11 mouse cellular contexts compared by ENCODE assay signal in genomic region chr13:119837719-119838337, GRCm38 (mm10). TPM values are rescaled to one million over a fixed set of nuclear protein-coding genes. Genes with fewer than 3 reads are reported as not detected.
DNase-seq lines count a peak whose midpoint lies in the region; ATAC-seq lines count a peak whose summit lies in the region.
"Not testable (repeated sequence)": the region's sequence is repeated elsewhere in the genome, so short reads cannot be mapped to it uniquely, and the experiment has no call there.
"Had no signal": no experiment of that assay in that cellular context is flagged by ENCODE, and none has a peak within 500 bp of the region (broad histone marks: within the 10 kb centered on the region; RNA-seq: fewer than 3 reads in every experiment).

No protein-coding gene starts in this region.

- H3K9me3 ChIP-seq in forebrain, embryonic 12.5 days; hindbrain, embryonic 11.5 days (ENCODE audit: control insufficient read depth, low read length); liver, embryonic 13.5 days (replicated peaks); midbrain, embryonic 16.5 days (replicated peaks; ENCODE audit: control insufficient read depth, low read length, poor library complexity, severe bottlenecking); stomach, embryonic 14.5 days (ENCODE audit: control insufficient read depth, low read depth, low read length): not testable (repeated sequence)

- not testable (repeated sequence) for H3K9ac ChIP-seq in forebrain, embryonic 12.5 days; hindbrain, embryonic 11.5 days (ENCODE audit: low read depth, low read length); liver, embryonic 13.5 days; midbrain, embryonic 16.5 days (ENCODE audit: low read depth, low read length); stomach, embryonic 14.5 days (replicated peaks; ENCODE audit: low read depth, low read length)

- H3K4me1 ChIP-seq in forebrain, embryonic 12.5 days; hindbrain, embryonic 11.5 days (replicated peaks; ENCODE audit: control insufficient read depth, insufficient read depth, low read length); liver, embryonic 13.5 days (replicated peaks); midbrain, embryonic 16.5 days (ENCODE audit: control insufficient read depth, insufficient read depth, low read length); stomach, embryonic 14.5 days (ENCODE audit: control insufficient read depth, insufficient read depth, low read length): not testable (repeated sequence)

- not testable (repeated sequence) for H3K27ac ChIP-seq in forebrain, embryonic 12.5 days; hindbrain, embryonic 11.5 days (ENCODE audit: low read depth, low read length); liver, embryonic 13.5 days; midbrain, embryonic 16.5 days (ENCODE audit: low read length); stomach, embryonic 14.5 days (ENCODE audit: low read length)

- not testable (repeated sequence) for H3K36me3 ChIP-seq in forebrain, embryonic 12.5 days (replicated peaks); hindbrain, embryonic 11.5 days (ENCODE audit: control insufficient read depth, insufficient read depth, low read length); liver, embryonic 13.5 days; midbrain, embryonic 16.5 days (ENCODE audit: control insufficient read depth, insufficient read depth, low read length); stomach, embryonic 14.5 days (ENCODE audit: control insufficient read depth, insufficient read depth, low read length)

- peak overlapping the region; percentile 36 for H3K4me2 ChIP-seq in forebrain, embryonic 12.5 days
- H3K4me2 ChIP-seq in hindbrain, embryonic 11.5 days (replicated peaks; ENCODE audit: low read depth, low read length); liver, embryonic 13.5 days; midbrain, embryonic 16.5 days (ENCODE audit: low read length); stomach, embryonic 14.5 days (replicated peaks; ENCODE audit: low read depth, low read length): not testable (repeated sequence)

- 6% methylated on average over 14 of the region's 23 CpGs for WGBS in forebrain, embryonic 12.5 days
- WGBS in hindbrain, embryonic 11.5 days: 3% methylated on average over 14 of the region's 23 CpGs
- WGBS in liver, embryonic 13.5 days (ENCODE audit: insufficient replicate concordance): 5% methylated on average over 14 of the region's 23 CpGs
- 4% methylated on average over 14 of the region's 23 CpGs for WGBS in midbrain, embryonic 16.5 days
- 4% methylated on average over 14 of the region's 23 CpGs for WGBS in stomach, embryonic 14.5 days

- H3K27me3 ChIP-seq in forebrain, embryonic 12.5 days: peaks cover 10% of the 10 kb centered on the region
- not testable (repeated sequence) for H3K27me3 ChIP-seq in hindbrain, embryonic 11.5 days (ENCODE audit: control insufficient read depth, insufficient read depth, low read length); liver, embryonic 13.5 days; midbrain, embryonic 16.5 days (ENCODE audit: control insufficient read depth, insufficient read depth, low read depth, low read length); stomach, embryonic 14.5 days (ENCODE audit: control insufficient read depth, insufficient read depth, low read length)

- ATAC-seq in forebrain, embryonic 12.5 days (ENCODE audit: low FRiP score): 0 out of 2 replicates have a peak, but pooled peaks have one; percentile 51
- peak; percentile 41; the same call in 1 of the 2 replicates for ATAC-seq in hindbrain, embryonic 11.5 days (ENCODE audit: low FRiP score)
- not testable (repeated sequence) for ATAC-seq in liver, embryonic 13.5 days (ENCODE audit: low read depth)
- 0 out of 2 replicates have a peak, but pooled peaks have one; percentile 10 for ATAC-seq in midbrain, embryonic 16.5 days
- 0 out of 2 replicates have a peak, but pooled peaks have one; percentile 39 for ATAC-seq in stomach, embryonic 14.5 days (ENCODE audit: insufficient number of reproducible peaks, insufficient read depth, low FRiP score, low read depth)

- DNase-seq in Muller cell, postnatal 12 days (ENCODE audit: inconsistent ontology term): peak; percentile 14
- peak; percentile 63 for DNase-seq in cerebellum, adult 11-12 months
- DNase-seq in hindbrain, embryonic 11.5 days (ENCODE audit: low spot score): peak; percentile 76
- peak; percentile 27 for DNase-seq in kidney, postnatal 10 days
- peak; percentile 5 for DNase-seq in liver, embryonic 13.5 days

- H3K4me3 ChIP-seq in forebrain, embryonic 12.5 days (replicated peaks); hindbrain, embryonic 11.5 days (ENCODE audit: low read depth, low read length); liver, embryonic 13.5 days (replicated peaks); midbrain, embryonic 16.5 days (ENCODE audit: low read depth, low read length); stomach, embryonic 14.5 days (ENCODE audit: low read depth, low read length): not testable (repeated sequence)

RNA-seq across cellular contexts. Expression of gene D13Ertd608e, which starts 2.0 kb away (rescaled TPM):
- polyA plus RNA-seq in forebrain, embryonic 12.5 days (2016; fragmentation: Nextera tagmentation; extraction: Ambion mirVana): not detected in 2 replicates
- polyA plus RNA-seq in hindbrain, embryonic 11.5 days (2014; fragmentation: Nextera tagmentation; extraction: Ambion mirVana): not detected in 2 replicates
- not detected in 2 replicates for polyA plus RNA-seq in liver, embryonic 13.5 days (2015; fragmentation: Nextera tagmentation; extraction: Ambion mirVana)
- not detected in 2 replicates for polyA plus RNA-seq in midbrain, embryonic 16.5 days (2015; fragmentation: Nextera tagmentation; extraction: Ambion mirVana)
- not detected in 2 replicates for polyA plus RNA-seq in stomach, embryonic 14.5 days (2014; fragmentation: Nextera tagmentation; extraction: Ambion mirVana)
- polyA plus RNA-seq: erythroblast, embryonic 14.5 days; heart, embryonic 13.5 days; liver, embryonic 12.5 days had no signal

RNA-seq across cellular contexts. Expression of gene AF067063, which starts 7.8 kb away (rescaled TPM):
- not detected in 2 replicates for polyA plus RNA-seq in forebrain, embryonic 12.5 days (2016; fragmentation: Nextera tagmentation; extraction: Ambion mirVana)
- polyA plus RNA-seq in hindbrain, embryonic 11.5 days (2014; fragmentation: Nextera tagmentation; extraction: Ambion mirVana): not detected in 2 replicates
- not detected in 2 replicates for polyA plus RNA-seq in liver, embryonic 13.5 days (2015; fragmentation: Nextera tagmentation; extraction: Ambion mirVana)
- not detected in 2 replicates for polyA plus RNA-seq in midbrain, embryonic 16.5 days (2015; fragmentation: Nextera tagmentation; extraction: Ambion mirVana)
- not detected in 2 replicates for polyA plus RNA-seq in stomach, embryonic 14.5 days (2014; fragmentation: Nextera tagmentation; extraction: Ambion mirVana)
- polyA plus RNA-seq: erythroblast, embryonic 14.5 days; heart, embryonic 13.5 days; liver, embryonic 12.5 days had no signal

RNA-seq across cellular contexts. Expression of gene Zfp131, which starts 47.1 kb away (rescaled TPM):
- polyA plus RNA-seq in forebrain, embryonic 12.5 days (2016; fragmentation: Nextera tagmentation; extraction: Ambion mirVana): 56.5 and 57.7 TPM in 2 replicates
- 44.1 and 45.9 TPM in 2 replicates for polyA plus RNA-seq in hindbrain, embryonic 11.5 days (2014; fragmentation: Nextera tagmentation; extraction: Ambion mirVana)
- polyA plus RNA-seq in liver, embryonic 13.5 days (2015; fragmentation: Nextera tagmentation; extraction: Ambion mirVana): 17.3 and 19.8 TPM in 2 replicates
- polyA plus RNA-seq in midbrain, embryonic 16.5 days (2015; fragmentation: Nextera tagmentation; extraction: Ambion mirVana): 27.4 and 30.8 TPM in 2 replicates
- 38.5 and 40.9 TPM in 2 replicates for polyA plus RNA-seq in stomach, embryonic 14.5 days (2014; fragmentation: Nextera tagmentation; extraction: Ambion mirVana)

RNA-seq across cellular contexts. Expression of gene Tcstv1, which starts 56.8 kb away (rescaled TPM):
- polyA plus RNA-seq in forebrain, embryonic 12.5 days (2016; fragmentation: Nextera tagmentation; extraction: Ambion mirVana): not detected in 2 replicates
- polyA plus RNA-seq in hindbrain, embryonic 11.5 days (2014; fragmentation: Nextera tagmentation; extraction: Ambion mirVana): not detected in 2 replicates
- not detected in 2 replicates for polyA plus RNA-seq in liver, embryonic 13.5 days (2015; fragmentation: Nextera tagmentation; extraction: Ambion mirVana)
- polyA plus RNA-seq in midbrain, embryonic 16.5 days (2015; fragmentation: Nextera tagmentation; extraction: Ambion mirVana): not detected in 2 replicates
- not detected in 2 replicates for polyA plus RNA-seq in stomach, embryonic 14.5 days (2014; fragmentation: Nextera tagmentation; extraction: Ambion mirVana)
- polyA plus RNA-seq: erythroblast, embryonic 14.5 days; heart, embryonic 13.5 days; liver, embryonic 12.5 days had no signal

Comparison
In these comparisons a context has a peak if more than half of its experiments do, and no peak if none do; other contexts are left out.
1. DNase-seq: peak in every context shown above with its lines; median percentile 76 in hindbrain, embryonic 11.5 days; 63 in cerebellum, adult 11-12 months; 27 in kidney, postnatal 10 days; 14 in Muller cell, postnatal 12 days; 5 in liver, embryonic 13.5 days.